Mouse (Mus musculus): ENCODE measurements around the gene Prkcd.

Prkcd gene

DNA sequence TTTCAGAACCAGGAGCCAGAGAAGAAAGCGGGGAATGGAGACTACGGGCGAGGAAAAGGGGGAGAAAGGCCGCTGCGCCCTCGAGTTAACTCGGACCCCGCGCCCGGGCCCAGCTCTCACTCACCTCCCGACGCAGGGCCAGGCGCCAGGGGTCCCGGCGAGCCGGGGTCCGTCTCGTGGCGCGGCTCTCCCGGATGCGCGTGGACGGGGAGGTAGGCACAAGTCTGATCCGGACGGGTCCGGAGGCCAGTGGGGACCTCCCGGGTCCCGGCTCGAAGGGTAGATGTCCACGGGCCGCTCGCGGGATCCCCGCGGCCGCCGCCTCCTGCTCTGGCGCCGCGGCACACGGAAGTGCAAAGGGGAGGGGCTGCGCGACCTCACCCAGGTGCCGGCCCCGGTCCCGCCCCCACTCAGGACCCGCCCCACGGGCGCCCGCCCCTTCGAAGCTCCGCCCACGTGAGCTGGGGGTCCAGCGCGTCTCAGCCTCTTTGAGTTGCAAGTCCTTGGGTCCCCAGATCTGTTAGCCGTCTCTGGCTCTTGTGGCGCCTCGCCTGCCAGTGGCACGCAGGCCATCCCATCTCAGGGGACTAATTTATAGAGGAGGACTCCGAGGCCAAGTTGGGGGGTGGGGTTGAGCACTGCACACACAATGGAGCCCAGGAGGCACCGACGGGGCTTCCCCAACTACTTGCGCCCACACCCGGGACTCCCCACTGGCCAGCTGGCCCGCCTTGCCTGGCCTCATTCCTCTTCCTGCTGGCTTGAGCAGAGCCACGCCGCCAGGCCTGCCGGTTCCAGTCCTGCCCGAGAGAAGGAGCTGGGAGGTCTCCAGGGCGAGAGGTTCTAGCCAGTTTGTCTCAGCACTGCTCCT lies at the start of gene Prkcd:
Gene Prkcd (minus strand): TSS at position 355 of the 871 bp plus-strand sequence.
- peak; percentile 92 for DNase-seq (ENCODE audit: low read depth, low spot score)

DNA sequence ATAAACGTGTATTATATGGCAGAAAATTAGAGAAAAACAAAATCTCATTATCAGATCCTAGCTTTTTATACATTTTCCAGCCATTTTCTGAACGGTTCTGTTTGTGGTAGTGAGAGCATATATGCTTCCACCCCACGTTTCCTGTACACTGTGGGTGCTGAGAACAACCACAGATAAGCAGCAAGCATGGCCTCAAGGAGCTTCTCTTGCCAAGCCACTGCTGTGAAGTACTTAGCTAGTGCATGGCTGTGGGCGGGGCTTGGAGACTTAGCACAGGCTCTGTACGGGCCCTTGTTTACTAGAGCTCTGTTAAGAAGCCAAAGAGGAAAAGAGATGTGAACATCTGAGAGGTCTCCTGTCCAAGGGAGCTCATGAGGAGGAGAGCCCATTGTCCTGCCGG lies 48.9 kb upstream of the Prkcd start:
- peak; percentile 14 for DNase-seq (ENCODE audit: low read depth, low spot score)

DNA sequence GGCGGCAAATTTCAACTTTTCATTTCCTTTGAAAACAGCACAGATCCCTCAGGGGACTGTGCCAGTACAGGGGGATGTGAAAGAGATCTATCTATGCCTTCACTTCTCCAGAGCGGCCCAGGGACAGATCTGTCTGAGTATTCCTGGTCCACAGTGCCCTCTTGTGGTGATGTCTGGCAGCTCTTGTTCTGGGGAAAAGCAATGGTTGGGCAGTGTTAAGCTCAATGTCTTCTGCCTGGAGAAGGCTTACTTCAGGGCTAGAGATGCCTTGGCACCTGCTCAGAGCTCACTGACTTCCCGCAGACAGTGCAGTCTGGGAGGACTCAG lies 45.9 kb upstream of the Prkcd start:
- peak; percentile 88 for DNase-seq (ENCODE audit: low read depth, low spot score)

DNA sequence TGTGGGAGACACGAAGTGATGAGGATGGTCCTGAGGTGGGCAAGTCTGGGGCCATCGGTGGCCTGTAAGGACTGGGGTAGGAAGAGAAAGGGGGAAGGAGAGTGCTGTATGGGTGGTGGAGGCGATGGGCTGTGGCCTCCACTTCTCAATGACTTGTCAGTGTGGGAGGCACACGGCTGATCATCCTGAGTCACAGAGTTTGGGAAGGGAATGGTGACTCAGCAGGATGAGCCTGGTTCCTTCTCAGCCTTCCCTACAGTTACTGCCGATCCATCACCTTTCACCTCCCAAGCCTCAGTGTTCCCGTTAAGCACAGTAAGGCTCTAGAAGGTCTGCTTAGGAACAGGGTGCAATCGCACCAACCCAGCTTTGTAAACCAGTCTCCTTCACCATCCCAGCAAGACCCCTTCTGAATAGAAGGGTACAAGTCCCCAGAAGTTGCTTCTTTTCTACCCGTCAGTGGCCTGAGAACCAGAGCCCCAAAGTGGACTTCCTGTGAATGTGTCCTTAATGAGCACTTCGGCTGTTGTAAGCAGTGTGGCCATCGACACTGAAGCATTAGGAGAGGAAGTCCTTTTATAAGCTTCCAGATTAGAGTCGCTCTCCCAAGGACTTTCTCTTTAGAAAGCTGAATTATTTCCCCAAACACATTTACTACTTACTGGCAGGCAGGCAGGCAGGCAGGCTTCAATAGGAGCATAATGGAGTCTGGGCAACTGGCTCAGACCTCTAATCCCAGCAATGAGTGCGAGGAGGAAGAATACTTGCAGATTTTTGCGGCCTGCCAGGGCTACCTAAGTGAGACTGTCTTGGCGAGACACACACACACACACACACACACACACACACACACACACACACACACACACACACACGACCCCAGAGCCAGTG lies 45.3 kb upstream of the Prkcd start:
- DNase-seq (ENCODE audit: low read depth, low spot score) = no peak

DNA sequence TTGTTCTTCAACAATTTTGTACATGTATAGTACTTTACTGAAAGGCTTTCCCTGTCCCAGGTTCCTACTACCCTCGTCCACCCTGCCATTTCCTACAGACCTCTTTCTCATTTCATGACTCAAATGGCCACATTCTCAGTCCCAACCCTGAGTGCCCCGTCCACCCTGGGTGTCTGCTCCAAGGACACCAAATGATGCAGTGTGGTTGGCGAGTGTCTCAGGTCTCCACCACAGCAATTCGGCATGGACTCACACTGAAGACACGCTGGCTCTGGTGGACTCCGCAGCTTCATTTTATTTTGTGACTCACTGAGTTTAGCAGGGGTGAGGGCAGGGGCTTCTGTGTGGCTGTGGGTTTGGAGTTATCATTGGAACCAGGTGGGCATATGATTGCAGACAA lies 44.2 kb upstream of the Prkcd start:
- no peak for DNase-seq (ENCODE audit: low read depth, low spot score)

DNA sequence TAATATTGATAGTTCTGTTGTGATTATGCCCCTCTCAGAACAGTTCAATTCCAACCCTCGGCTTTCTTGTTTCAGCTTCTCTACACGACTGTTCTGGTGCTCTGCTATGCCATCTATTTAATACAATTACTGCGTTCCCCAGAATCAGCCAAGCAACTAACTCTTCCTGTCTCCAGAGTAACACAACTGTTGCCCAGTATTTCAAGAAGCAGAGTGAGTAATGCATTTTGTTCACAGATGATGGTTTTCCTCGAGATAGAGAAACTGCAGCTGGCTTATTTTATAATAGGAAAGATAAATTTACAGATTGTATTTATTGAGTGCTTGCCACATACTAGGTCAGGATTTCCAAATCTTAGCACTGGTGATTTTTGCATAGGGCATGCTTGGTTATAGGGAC lies 40.6 kb upstream of the Prkcd start:
- DNase-seq (ENCODE audit: low read depth, low spot score) = no peak

DNA sequence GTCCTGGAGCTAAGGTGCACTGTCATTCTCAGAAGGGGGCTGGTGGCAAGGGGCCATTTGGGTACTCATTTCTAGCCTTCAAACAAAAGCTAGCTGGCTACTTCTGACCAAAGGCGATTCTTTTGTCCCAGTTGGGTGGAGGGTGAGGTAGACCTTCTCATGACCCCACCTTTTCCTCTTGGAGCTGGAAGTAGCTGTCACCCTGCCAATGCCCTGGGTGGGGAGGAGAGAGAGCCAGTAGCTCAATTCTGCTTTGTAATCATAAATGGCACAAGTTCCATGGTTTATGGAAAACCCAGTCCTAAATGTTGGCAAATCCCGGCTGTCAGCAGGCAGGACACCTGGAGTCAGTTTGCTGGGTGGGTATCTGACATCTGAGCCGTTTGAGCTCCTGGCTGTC lies 40.1 kb upstream of the Prkcd start:
- DNase-seq (ENCODE audit: low read depth, low spot score) = no peak

DNA sequence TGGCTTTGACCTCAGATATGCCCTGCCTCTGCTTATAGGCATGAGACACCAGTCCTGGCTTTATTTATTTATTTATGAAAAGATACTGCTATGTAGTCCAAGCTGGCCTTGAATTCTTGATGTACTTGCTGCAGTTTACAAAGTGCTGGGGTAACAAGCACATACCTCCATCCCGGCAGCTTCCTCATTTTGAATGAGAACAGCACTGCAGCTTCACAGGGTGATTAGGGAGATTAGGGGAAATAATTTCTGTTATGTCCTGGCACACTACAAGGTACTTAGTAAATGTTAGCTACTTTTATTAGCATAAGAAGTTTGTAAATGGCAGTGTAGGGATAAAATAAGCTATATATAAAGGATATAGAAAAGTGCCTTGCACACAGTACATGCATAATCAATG lies 29.5 kb upstream of the Prkcd start:
- DNase-seq (ENCODE audit: low read depth, low spot score) = no peak

DNA sequence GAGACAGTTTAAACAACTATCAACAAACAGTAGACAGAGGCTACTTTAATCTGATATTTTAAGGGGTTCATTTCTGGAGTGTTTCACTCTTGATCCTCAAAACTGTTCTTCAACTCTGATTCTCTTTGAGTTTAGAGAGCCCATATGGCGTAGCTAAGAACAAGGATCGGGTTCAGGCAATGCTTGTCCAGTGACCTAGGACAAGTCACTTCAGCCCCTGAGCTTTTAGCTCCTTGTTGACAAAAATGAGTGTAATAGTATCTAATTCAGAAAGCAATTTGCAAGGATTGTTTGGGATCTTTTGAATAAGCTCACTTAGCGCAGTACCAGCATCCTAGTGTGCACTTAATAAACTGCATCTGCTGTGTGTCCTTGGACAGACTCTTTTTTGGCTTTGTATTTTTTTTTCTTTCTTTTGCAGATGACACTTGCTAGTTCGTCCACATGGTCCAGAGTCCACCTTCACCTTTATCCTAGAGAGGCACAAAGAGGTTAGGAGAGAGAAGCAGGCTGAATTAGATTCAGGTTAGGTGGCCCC lies 28.8 kb upstream of the Prkcd start:
- DNase-seq (ENCODE audit: low read depth, low spot score) = peak; percentile 21

DNA sequence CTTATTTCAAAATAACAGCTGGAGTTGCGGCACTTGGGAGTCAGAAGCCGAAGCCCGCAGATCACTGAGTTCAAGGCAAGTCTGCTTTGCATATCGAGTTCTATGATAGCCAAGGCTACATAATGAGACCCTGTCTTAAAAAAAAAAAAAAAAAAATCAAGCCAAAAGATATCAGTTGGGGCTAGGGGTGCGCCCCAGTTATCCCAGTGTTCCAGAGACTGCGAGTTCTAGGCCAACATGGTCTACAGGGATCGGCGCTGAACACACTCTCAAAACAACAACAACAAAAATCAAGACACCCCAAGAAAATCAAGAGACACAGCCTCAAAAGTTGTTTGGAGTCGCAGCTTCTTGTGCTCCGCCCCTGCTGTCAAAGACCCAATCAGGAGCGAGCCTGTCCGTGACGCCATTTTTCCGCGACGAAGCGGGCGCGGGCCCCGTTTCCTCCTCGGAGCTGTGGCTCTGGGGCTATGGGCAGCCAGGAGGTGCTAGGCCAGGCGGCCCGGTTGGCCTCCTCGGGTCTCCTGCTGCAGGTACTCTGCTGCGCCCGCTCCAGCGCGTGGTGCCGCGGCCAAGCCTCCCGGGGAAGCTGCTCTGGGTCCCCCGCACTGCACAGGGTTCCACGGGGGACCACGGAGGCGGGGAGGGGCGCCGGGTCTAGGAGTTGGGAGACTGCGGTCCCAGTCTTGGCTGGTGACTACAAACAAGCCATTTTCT lies 28.1 kb upstream of the Prkcd start, which contains the start of gene Rft1:
Gene Rft1 (plus strand): TSS at position 418 of the 717 bp plus-strand sequence.
- DNase-seq (ENCODE audit: low read depth, low spot score) = peak; percentile 97

DNA sequence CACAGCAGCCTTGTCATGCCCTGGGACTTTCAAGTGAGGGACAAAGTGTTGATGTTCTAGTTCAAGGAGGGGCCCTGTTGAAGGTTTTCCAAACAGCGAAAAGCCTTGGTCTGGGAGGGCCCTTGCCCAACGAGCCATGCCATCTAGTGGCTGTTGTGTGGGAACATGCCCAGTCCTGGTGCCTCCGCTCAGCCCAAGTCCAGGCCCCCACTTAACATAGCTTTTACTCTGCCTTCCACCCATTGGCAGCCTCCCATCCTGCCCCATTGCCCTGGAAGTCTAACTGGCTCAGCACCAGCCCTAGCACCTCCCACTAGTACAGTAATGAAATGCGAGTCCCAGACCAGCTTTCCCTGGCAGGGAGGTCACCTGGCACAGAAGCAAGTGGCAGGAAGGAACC lies 25.0 kb upstream of the Prkcd start:
- DNase-seq (ENCODE audit: low read depth, low spot score) = no peak

DNA sequence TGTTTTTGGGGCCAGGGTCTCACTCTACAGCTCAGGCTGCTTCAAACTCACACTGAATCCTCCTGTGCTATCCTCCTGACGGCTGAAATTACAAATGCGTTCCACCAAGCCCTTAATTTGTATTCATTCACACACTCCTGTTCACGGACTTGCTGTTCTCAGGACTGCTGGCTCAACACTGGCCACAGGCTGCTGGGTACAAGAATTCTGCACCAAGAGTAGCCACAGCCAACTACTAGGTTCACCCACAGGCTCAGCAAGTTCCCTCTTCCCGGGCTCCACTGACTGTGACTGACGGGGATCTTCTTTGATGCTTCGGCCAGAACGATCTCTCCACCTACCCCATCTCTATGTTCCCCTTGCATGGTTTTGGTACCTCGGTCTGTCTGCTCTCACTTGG lies 23.7 kb upstream of the Prkcd start:
- no peak for DNase-seq (ENCODE audit: low read depth, low spot score)

DNA sequence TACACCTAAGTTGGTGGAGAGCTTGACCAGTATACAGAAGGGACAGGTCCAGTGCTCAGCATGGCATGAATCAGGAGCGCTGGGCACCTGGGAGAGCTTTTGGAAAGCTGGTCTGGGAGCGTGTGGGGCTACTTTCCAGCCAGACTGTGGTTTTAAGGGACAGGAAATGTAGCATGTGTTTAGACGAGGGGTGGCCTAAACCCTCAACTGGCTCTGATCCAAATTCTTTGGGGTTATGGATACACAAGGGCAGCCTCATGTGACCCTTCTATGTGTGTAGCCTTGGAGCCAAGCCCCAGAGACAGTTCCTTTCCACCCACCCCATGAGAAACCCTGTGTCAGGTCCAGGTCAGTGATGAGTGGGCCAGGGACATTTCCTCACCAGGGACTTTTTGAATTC lies 22.5 kb upstream of the Prkcd start:
- no peak for DNase-seq (ENCODE audit: low read depth, low spot score)

DNA sequence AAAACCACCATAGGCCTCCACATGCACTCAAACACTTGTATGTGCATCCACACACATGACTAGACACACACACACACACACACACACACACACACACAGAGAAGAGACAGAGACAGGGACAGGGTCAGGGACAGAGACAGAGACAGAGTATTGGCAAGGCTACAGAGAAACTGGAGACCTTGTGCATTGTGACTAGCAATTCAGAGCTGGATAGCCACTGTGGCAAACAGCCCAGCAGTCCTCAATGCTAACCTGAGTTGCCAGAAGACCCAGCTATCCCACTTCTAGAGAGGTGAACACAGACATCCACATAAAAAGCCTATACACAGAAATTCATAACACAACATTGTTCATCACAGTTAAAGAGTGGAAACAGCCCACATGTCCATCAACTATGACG lies 20.5 kb upstream of the Prkcd start:
- DNase-seq (ENCODE audit: low read depth, low spot score) = no peak

DNA sequence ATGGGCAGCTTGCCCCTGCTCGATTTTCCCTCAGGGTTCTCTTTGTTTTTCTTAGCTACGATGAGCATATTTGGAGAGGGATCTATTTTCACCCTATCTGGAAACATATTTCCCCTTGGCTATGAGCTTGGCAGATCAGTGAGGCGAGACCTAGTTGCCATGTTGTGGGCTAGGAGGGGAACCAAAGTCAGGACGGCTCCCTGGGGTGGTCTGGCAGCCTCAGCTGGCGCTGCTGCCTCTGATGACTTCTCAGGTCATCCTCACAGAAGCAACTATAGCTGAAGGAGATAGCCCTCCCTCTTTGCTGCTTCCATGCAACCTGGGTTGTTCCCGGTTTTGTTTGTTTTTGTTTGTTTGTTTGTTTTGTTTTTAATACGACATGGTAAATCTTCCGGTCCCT lies 19.1 kb upstream of the Prkcd start:
- no peak for DNase-seq (ENCODE audit: low read depth, low spot score)

DNA sequence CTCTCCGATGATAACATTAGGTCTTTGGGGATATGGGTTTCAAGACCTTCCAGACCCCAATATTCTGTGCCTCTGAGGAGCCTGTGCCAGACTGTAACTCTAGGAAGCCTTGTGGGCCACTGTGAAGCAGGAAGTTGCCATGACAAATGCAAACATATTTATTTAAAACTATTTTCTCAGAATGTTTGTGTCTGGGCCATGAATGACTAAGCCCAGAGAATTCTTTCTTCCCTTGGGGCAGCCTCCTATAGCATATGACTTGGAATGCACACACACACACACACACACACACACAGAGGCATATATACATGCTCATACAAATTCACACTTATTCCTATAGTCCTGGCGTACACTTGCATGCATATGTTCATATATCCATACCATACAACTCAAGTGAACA lies 18.0 kb upstream of the Prkcd start:
- DNase-seq (ENCODE audit: low read depth, low spot score) = no peak

DNA sequence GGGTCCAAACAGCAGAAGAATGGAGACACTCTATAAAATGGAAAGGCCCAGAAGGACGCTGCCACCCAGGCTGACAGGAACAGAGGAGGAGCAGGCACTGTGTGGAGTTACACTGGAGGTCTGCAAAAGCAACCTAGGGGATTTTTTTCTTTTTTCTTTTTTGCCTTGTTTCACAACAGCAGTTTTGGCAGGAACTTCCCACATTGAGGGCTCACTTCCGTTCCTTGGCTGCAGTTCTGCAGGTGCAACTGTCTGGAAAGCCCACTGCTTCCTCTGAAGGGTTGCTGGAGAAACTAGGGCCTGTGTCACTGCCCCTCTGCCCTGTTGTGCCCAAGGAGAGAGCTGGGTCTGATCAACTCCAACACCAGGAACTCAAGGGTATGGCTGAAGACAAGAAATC lies 15.7 kb upstream of the Prkcd start:
- no peak for DNase-seq (ENCODE audit: low read depth, low spot score)

DNA sequence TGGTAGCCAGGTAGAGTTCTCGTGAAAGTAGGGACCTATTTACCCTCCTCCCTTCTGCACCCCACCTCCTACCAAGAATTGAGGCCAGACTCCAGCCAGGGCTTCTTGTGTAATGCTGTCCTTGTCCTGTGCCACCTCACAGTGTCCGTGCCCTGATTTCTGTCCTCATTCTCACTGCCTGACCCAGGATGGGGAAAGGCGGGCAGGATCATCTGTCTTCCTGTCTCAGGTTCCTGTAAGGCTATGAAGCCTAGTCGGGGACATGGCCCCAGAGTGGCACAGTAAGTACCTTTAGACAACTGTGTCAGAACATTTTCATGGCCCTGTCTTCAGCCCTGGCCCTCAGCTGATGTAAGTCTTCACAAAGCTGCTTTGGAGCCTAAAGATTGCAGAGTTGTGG lies 12.7 kb upstream of the Prkcd start:
- DNase-seq (ENCODE audit: low read depth, low spot score) = no peak

DNA sequence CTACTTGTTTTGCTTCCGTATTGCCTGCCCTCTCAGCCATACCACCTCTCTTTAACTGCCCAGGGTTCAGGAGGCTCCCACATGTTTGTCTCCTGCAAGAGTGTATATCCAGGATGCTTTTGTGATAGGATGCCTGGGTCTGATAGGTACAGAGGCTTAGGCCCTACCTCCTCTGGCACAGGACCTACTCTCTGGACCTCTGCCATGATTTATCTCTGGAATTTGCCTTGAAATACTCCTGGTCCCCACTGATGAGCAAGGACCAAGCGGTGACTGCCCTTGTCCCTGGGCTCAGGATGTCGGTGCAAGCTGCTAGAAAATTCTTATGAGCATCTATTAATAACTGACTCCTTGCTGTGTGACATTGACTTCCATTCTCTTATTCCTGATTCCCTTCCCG lies 12.0 kb upstream of the Prkcd start:
- no peak for DNase-seq (ENCODE audit: low read depth, low spot score)

DNA sequence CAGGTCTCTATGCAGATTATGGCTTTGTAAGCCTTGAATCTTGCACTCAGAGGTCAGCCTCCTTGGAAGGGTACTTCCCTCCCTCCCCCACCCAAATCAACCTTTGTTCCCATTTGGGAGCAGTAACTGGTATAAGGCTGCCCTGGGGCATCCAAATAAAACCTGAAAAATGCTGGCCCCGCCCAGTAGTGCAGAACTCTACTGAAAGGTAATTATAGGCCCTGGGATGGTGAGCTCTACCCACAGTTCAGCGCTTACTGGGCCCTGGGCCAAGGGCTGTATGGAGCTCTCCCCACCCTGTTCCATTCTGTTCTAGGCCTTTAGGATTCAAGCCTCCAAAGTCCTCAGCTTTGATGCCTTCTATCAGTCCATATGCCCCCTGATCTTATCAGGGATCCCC lies 11.1 kb upstream of the Prkcd start:
- peak; percentile 61 for DNase-seq (ENCODE audit: low read depth, low spot score)

DNA sequence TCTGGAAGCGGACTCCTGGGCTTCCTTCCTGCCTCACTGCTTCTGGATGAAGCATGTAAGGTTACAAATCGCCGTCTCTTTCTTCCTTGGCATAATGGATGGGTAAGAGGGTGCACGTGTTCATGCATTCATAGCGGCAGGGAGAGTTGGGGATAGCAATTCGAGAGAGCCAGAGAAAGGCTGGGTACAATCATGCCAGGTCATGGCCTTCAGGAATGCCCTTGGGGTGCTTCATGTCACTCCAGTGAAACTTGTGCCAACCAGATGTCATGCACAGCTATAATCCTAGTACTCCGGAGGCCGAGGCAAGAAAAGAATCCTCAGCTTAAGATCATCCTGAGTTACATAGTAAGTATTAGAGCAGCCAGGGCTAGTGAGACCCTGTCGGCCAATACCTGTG lies 10.5 kb upstream of the Prkcd start:
- DNase-seq (ENCODE audit: low read depth, low spot score) = no peak

All from ZHBTc4 (cell line).